9 mouse cellular contexts compared by ENCODE assay signal in the genomic region with DNA sequence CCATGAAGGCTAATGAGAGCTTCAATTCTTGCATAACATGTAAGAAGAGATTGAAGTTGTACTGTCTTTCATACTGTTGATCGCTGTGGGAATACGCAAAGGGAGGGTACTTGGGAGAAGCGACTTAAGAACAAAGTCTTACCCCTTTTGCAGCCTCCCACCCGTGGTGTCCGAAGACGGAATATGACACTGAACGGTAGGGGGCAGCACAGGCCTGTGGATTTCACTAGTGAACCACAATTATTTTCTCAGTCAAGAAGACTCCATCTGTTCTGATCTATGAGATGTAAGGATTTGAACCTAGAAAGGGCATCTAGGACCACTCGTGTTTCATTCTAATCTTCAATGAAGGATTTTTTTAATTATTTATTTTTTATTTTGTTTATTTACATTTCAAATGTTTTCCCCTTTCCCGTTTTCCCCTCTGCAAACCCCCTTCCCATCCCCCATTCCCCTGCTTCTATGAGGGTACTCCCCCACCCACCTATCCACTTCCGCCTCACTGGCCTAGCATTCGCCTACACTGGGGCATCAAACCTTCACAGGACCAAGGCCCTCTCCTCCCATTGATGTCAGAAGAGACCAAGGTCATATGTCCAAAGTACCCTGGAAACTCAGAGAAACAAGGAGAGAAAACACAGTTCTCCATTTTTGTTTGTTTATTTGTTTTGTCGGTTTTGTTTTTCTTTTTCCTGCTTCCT. TPM values are rescaled to one million over a fixed set of nuclear protein-coding genes. Genes with fewer than 3 reads are reported as not detected.
DNase-seq lines count a peak whose midpoint lies in the region; ATAC-seq and TF ChIP-seq lines count a peak whose summit lies in the region.
"Had no signal": no experiment of that assay in that cellular context is flagged by ENCODE, and none has a peak within 500 bp of the region (broad histone marks: within the 10 kb centered on the region; RNA-seq: fewer than 3 reads in every experiment).

No protein-coding gene starts in this region.

- no peak for TF ChIP-seq POLR2A in kidney, adult 2 months (IDR thresholded peaks at IDR 0.05; ENCODE audit: low read depth, low read length)

- peak; percentile 81 for TF ChIP-seq CTCF in kidney, adult 2 months (conservative IDR thresholded peaks at IDR 0.05; ENCODE audit: insufficient read depth, insufficient read length, low read depth, low read length)

- H3K4me2 ChIP-seq in stomach, embryonic 14.5 days (replicated peaks; ENCODE audit: low read depth, low read length), result no peak overlapping the region
- H3K4me2 ChIP-seq: embryonic facial prominence, embryonic 13.5 days had no signal

- H3K9ac ChIP-seq in stomach, embryonic 14.5 days (replicated peaks; ENCODE audit: low read depth, low read length), result no peak overlapping the region
- H3K9ac ChIP-seq: embryonic facial prominence, embryonic 13.5 days had no signal

- no peak overlapping the region for H3K4me3 ChIP-seq in kidney, adult 2 months (ENCODE audit: insufficient read depth, low read depth, low read length)
- no peak overlapping the region for H3K4me3 ChIP-seq in stomach, embryonic 14.5 days (ENCODE audit: low read depth, low read length)
- H3K4me3 ChIP-seq: embryonic facial prominence, embryonic 13.5 days had no signal

- no peaks in the 10 kb centered on the region for H3K9me3 ChIP-seq in stomach, embryonic 14.5 days (ENCODE audit: control insufficient read depth, low read depth, low read length)
- H3K9me3 ChIP-seq: embryonic facial prominence, embryonic 13.5 days had no signal

- WGBS in kidney, adult 2 months, result 31% methylated on average over 12 of the region's 12 CpGs
- WGBS in stomach, embryonic 14.5 days, result 48% methylated on average over 12 of the region's 12 CpGs

- ATAC-seq in stomach, embryonic 14.5 days (ENCODE audit: insufficient number of reproducible peaks, insufficient read depth, low FRiP score, low read depth), result peak; percentile 65; the same call in 1 of the 2 replicates

- no peaks in the 10 kb centered on the region for H3K4me1 ChIP-seq in kidney, adult 2 months (ENCODE audit: control insufficient read depth, insufficient read depth, low read length)
- H3K4me1 ChIP-seq in stomach, embryonic 14.5 days (ENCODE audit: control insufficient read depth, insufficient read depth, low read length), result no peaks in the 10 kb centered on the region

- intact Hi-C loops in left cerebral cortex, postnatal 4 days (cut with DNase I), result loop anchor here (10.0 kb wide), 1 partner anchor 375 kb away; no protein-coding TSS in a partner anchor

- no peak overlapping the region for H3K27ac ChIP-seq in kidney, adult 2 months (ENCODE audit: insufficient read depth, low read depth, low read length)
- H3K27ac ChIP-seq in stomach, embryonic 14.5 days (ENCODE audit: low read length), result no peak overlapping the region
- H3K27ac ChIP-seq: embryonic facial prominence, embryonic 13.5 days had no signal

- no peaks in the 10 kb centered on the region for H3K36me3 ChIP-seq in kidney, adult 2 months (ENCODE audit: control insufficient read depth, insufficient read depth, low read length)
- no peaks in the 10 kb centered on the region for H3K36me3 ChIP-seq in stomach, embryonic 14.5 days (ENCODE audit: control insufficient read depth, insufficient read depth, low read length)
- H3K36me3 ChIP-seq: embryonic facial prominence, embryonic 13.5 days had no signal

- H3K27me3 ChIP-seq in kidney, adult 2 months (replicated peaks; ENCODE audit: control insufficient read depth, insufficient read depth, low read length), result no peaks in the 10 kb centered on the region
- no peaks in the 10 kb centered on the region for H3K27me3 ChIP-seq in stomach, embryonic 14.5 days (ENCODE audit: control insufficient read depth, insufficient read depth, low read length)

- DNase-seq in 3134 (ENCODE audit: extremely low read depth, insufficient read length, low spot score) (peak; percentile 54), ZHBTc4 (ENCODE audit: low read depth, low spot score) (peak; percentile 79)
- peak; percentile 82 to 92 for DNase-seq in cerebellum, postnatal 4 days (ENCODE audit: low spot score in 2 of 2)
- peak; percentile 58 to 62 for DNase-seq in gastrocnemius, adult 8-10 months (ENCODE audit: low spot score in 2 of 2)
- peak; percentile 85 for DNase-seq in kidney, adult 2 months
- peak; percentile 90 for DNase-seq in left cerebral cortex, postnatal 4 days
- DNase-seq in naive thymus-derived CD4-positive, alpha-beta T cell, adult 2 months (ENCODE audit: low read depth), result peak; percentile 55

RNA-seq across cellular contexts. Expression of a gene that starts 42.2 kb away (rescaled TPM):
- 1 to 10 TPM; 1.2 to 3.1 (median 1.7) TPM for total RNA-seq in gastrocnemius, adult 8-10 months (2022)
- 11.3 and 11.4 TPM in 2 replicates for polyA plus RNA-seq in kidney, adult 2 months (2012; rRNA removed)
- 10 to 100 TPM; 11.9 to 12.6 TPM for total RNA-seq in left cerebral cortex, postnatal 4 days (2021)
- polyA plus RNA-seq in stomach, embryonic 14.5 days (2014; fragmentation: Nextera tagmentation; extraction: Ambion mirVana), result 44.9 and 51.6 TPM in 2 replicates

RNA-seq across cellular contexts. Expression of a gene that starts 42.7 kb away (rescaled TPM):
- total RNA-seq in gastrocnemius, adult 8-10 months (2022), result 1 to 10 TPM; 1.9 to 3.2 (median 2.7) TPM
- 11.0 and 11.7 TPM in 2 replicates for polyA plus RNA-seq in kidney, adult 2 months (2012; rRNA removed)
- under 1 TPM; 0.68 to 0.99 TPM for total RNA-seq in left cerebral cortex, postnatal 4 days (2021)
- 12.1 and 13.2 TPM in 2 replicates for polyA plus RNA-seq in stomach, embryonic 14.5 days (2014; fragmentation: Nextera tagmentation; extraction: Ambion mirVana)
